Mouse (Mus musculus): ENCODE data around the gene Clstn2. TPM values are rescaled to one million over a fixed set of nuclear protein-coding genes. Genes with fewer than 3 reads are reported as not detected.

The Clstn2 gene
- polyA plus RNA-seq, 1 experiment from 2014 or later, result 1.3 TPM

GRCm38 (mm10) chr9:97527276-97527675, 505.7 kb downstream of the Clstn2 start:
- Histone ChIP-seq H3K9ac (no peak overlapping the region), H3K36me3 (no peaks in the 10 kb centered on the region), H3K27me3 (no peaks in the 10 kb centered on the region), H3K4me1 (no peaks in the 10 kb centered on the region; the same call in 1 of the 2 replicates), H3K27ac (no peak overlapping the region), H3K4me3 (no peak overlapping the region), H3K4me2 (no peak overlapping the region), H3K9me3 (no peaks in the 10 kb centered on the region)
- WGBS, result 83% methylated on average over 1 of the region's 1 CpGs
- no peak for ATAC-seq (ENCODE audit: borderline replicate concordance, extremely low read depth, low FRiP score, low TSS enrichment)

- Histone ChIP-seq H3K9ac (no peak overlapping the region), H3K36me3 (no peaks in the 10 kb centered on the region), H3K27ac (no peak overlapping the region), H3K4me1 (no peaks in the 10 kb centered on the region; the same call in 1 of the 2 replicates), H3K4me2 (no peak overlapping the region), H3K27me3 (no peaks in the 10 kb centered on the region), H3K4me3 (no peak overlapping the region), H3K9me3 (no peaks in the 10 kb centered on the region)
- 86% methylated on average over 3 of the region's 3 CpGs for WGBS
- ATAC-seq (ENCODE audit: borderline replicate concordance, extremely low read depth, low FRiP score, low TSS enrichment), result no peak
Observed at GRCm38 (mm10) chr9:97525563-97525962, 507.4 kb downstream of the Clstn2 start.

GRCm38 (mm10) chr9:97524861-97525260, 508.1 kb downstream of the Clstn2 start:
- H3K4me2 ChIP-seq, result no peak overlapping the region
- no peak overlapping the region for H3K4me3 ChIP-seq
- no peaks in the 10 kb centered on the region for H3K27me3 ChIP-seq
- H3K9ac ChIP-seq, result no peak overlapping the region
- H3K9me3 ChIP-seq, result no peaks in the 10 kb centered on the region
- 65% methylated on average over 3 of the region's 3 CpGs for WGBS
- no peak overlapping the region for H3K27ac ChIP-seq
- H3K4me1 ChIP-seq, result no peaks in the 10 kb centered on the region; the same call in 1 of the 2 replicates
- no peak for ATAC-seq (ENCODE audit: borderline replicate concordance, extremely low read depth, low FRiP score, low TSS enrichment)
- H3K36me3 ChIP-seq, result no peaks in the 10 kb centered on the region

GRCm38 (mm10) chr9:97520771-97521170, 512.2 kb downstream of the Clstn2 start:
- ATAC-seq (ENCODE audit: borderline replicate concordance, extremely low read depth, low FRiP score, low TSS enrichment), result no peak
- no peaks in the 10 kb centered on the region for H3K27me3 ChIP-seq
- H3K27ac ChIP-seq, result no peak overlapping the region
- H3K4me1 ChIP-seq, result no peaks in the 10 kb centered on the region
- H3K9me3 ChIP-seq, result no peaks in the 10 kb centered on the region
- 87% methylated on average over 3 of the region's 3 CpGs for WGBS
- no peaks in the 10 kb centered on the region for H3K36me3 ChIP-seq
- H3K4me2 ChIP-seq, result no peak overlapping the region
- no peak overlapping the region for H3K9ac ChIP-seq
- no peak overlapping the region for H3K4me3 ChIP-seq

- WGBS, result 47% methylated on average over 3 of the region's 3 CpGs
- Histone ChIP-seq H3K4me2 (no peak overlapping the region), H3K9ac (no peak overlapping the region), H3K4me1 (no peaks in the 10 kb centered on the region), H3K36me3 (no peaks in the 10 kb centered on the region), H3K9me3 (no peaks in the 10 kb centered on the region), H3K27me3 (no peaks in the 10 kb centered on the region), H3K27ac (no peak overlapping the region), H3K4me3 (no peak overlapping the region)
- ATAC-seq (ENCODE audit: borderline replicate concordance, extremely low read depth, low FRiP score, low TSS enrichment), result no peak
Observed at GRCm38 (mm10) chr9:97517006-97517405, 516.0 kb downstream of the Clstn2 start.

GRCm38 (mm10) chr9:97514639-97515038, 518.3 kb downstream of the Clstn2 start:
- Histone ChIP-seq H3K27ac (no peak overlapping the region), H3K4me2 (no peak overlapping the region), H3K27me3 (no peaks in the 10 kb centered on the region), H3K4me3 (no peak overlapping the region), H3K36me3 (no peaks in the 10 kb centered on the region), H3K4me1 (no peaks in the 10 kb centered on the region), H3K9ac (no peak overlapping the region), H3K9me3 (no peaks in the 10 kb centered on the region)
- ATAC-seq (ENCODE audit: borderline replicate concordance, extremely low read depth, low FRiP score, low TSS enrichment), result no peak
- 82% methylated on average over 2 of the region's 2 CpGs for WGBS

- ATAC-seq (ENCODE audit: borderline replicate concordance, extremely low read depth, low FRiP score, low TSS enrichment), result no peak
Observed at GRCm38 (mm10) chr9:97512282-97512850, 520.6 kb downstream of the Clstn2 start.

GRCm38 (mm10) chr9:97501416-97501815, 531.6 kb downstream of the Clstn2 start:
- WGBS, result 67% methylated on average over 4 of the region's 4 CpGs
- H3K9me3 ChIP-seq, result no peaks in the 10 kb centered on the region
- no peak overlapping the region for H3K9ac ChIP-seq
- H3K4me3 ChIP-seq, result no peak overlapping the region
- no peak overlapping the region for H3K27ac ChIP-seq
- no peak for ATAC-seq (ENCODE audit: borderline replicate concordance, extremely low read depth, low FRiP score, low TSS enrichment)
- H3K36me3 ChIP-seq, result no peaks in the 10 kb centered on the region
- no peak overlapping the region for H3K4me2 ChIP-seq
- no peaks in the 10 kb centered on the region for H3K27me3 ChIP-seq
- H3K4me1 ChIP-seq, result no peaks in the 10 kb centered on the region

More at GRCm38 (mm10) chr9:97512282-97512850, 520.6 kb downstream of the Clstn2 start:
- Histone ChIP-seq H3K4me3 (no peak overlapping the region), H3K9me3 (no peaks in the 10 kb centered on the region), H3K27ac (no peak overlapping the region), H3K27me3 (no peaks in the 10 kb centered on the region), H3K4me2 (no peak overlapping the region), H3K36me3 (no peaks in the 10 kb centered on the region), H3K4me1 (no peaks in the 10 kb centered on the region), H3K9ac (no peak overlapping the region)
- 47% methylated on average over 3 of the region's 3 CpGs for WGBS

- Histone ChIP-seq H3K27ac (no peak overlapping the region), H3K4me3 (no peak overlapping the region), H3K9ac (no peak overlapping the region), H3K4me1 (peaks cover 14% of the 10 kb centered on the region), H3K27me3 (no peaks in the 10 kb centered on the region), H3K36me3 (no peaks in the 10 kb centered on the region), H3K4me2 (no peak overlapping the region), H3K9me3 (no peaks in the 10 kb centered on the region)
- ATAC-seq (ENCODE audit: borderline replicate concordance, extremely low read depth, low FRiP score, low TSS enrichment), result no peak
- WGBS, result 77% methylated on average over 6 of the region's 6 CpGs
Observed at GRCm38 (mm10) chr9:97495056-97495455, 537.9 kb downstream of the Clstn2 start.

GRCm38 (mm10) chr9:97491626-97492025, 541.4 kb downstream of the Clstn2 start:
- H3K36me3 ChIP-seq, result no peaks in the 10 kb centered on the region
- no peak for ATAC-seq (ENCODE audit: borderline replicate concordance, extremely low read depth, low FRiP score, low TSS enrichment)

GRCm38 (mm10) chr9:97490591-97491176, 542.3 kb downstream of the Clstn2 start:
- no peak overlapping the region for H3K4me2 ChIP-seq
- WGBS, result 21% methylated on average over 2 of the region's 2 CpGs
- no peaks in the 10 kb centered on the region for H3K36me3 ChIP-seq
- no peak overlapping the region for H3K4me3 ChIP-seq
- H3K4me1 ChIP-seq, result peaks cover 15% of the 10 kb centered on the region
- H3K9me3 ChIP-seq, result no peaks in the 10 kb centered on the region
- no peak overlapping the region for H3K9ac ChIP-seq
- no peak overlapping the region for H3K27ac ChIP-seq
- peak; percentile 80; the same call in 1 of the 2 replicates for ATAC-seq (ENCODE audit: borderline replicate concordance, extremely low read depth, low FRiP score, low TSS enrichment)
- no peaks in the 10 kb centered on the region for H3K27me3 ChIP-seq

More at GRCm38 (mm10) chr9:97491626-97492025, 541.4 kb downstream of the Clstn2 start:
- Histone ChIP-seq H3K4me2 (no peak overlapping the region), H3K27ac (no peak overlapping the region), H3K27me3 (no peaks in the 10 kb centered on the region), H3K4me3 (no peak overlapping the region), H3K9ac (no peak overlapping the region), H3K9me3 (no peaks in the 10 kb centered on the region), H3K4me1 (peaks cover 15% of the 10 kb centered on the region)
- WGBS, result 83% methylated on average over 2 of the region's 2 CpGs

GRCm38 (mm10) chr9:97486826-97487225, 546.2 kb downstream of the Clstn2 start:
- H3K27me3 ChIP-seq, result no peaks in the 10 kb centered on the region
- H3K9ac ChIP-seq, result no peak overlapping the region
- WGBS, result 56% methylated on average over 7 of the region's 7 CpGs
- H3K9me3 ChIP-seq, result no peaks in the 10 kb centered on the region
- no peak for ATAC-seq (ENCODE audit: borderline replicate concordance, extremely low read depth, low FRiP score, low TSS enrichment)
- H3K4me3 ChIP-seq, result no peak overlapping the region
- no peak overlapping the region for H3K27ac ChIP-seq
- no peaks in the 10 kb centered on the region for H3K36me3 ChIP-seq
- H3K4me2 ChIP-seq, result no peak overlapping the region
- peaks cover 15% of the 10 kb centered on the region for H3K4me1 ChIP-seq
